Mouse (Mus musculus) C2C12 (cell line): ENCODE results near the gene Inpp5k. TPM values are rescaled to one million over a fixed set of nuclear protein-coding genes. Genes with fewer than 3 reads are reported as not detected.
"Not testable (repeated sequence)": the region's sequence is repeated elsewhere in the genome, so short reads cannot be mapped to it uniquely, and the experiment has no call there.

Experiments
- H3K27me3 ChIP-seq: one replicate; pipeline ENCODE4 v1.6.1; 2011; ENCODE audit not compliant: control insufficient read depth, insufficient read depth, insufficient read length
- H3K36me3 ChIP-seq: one replicate; pipeline ENCODE4 v1.6.1; 2011; ENCODE audit not compliant: control insufficient read depth, insufficient read depth
- H3K4me3 ChIP-seq: one replicate; pipeline ENCODE4 v1.5.1; 2011; ENCODE audit warnings: mild to moderate bottlenecking, control low read depth; ENCODE audit not compliant: poor library complexity, insufficient read depth, severe bottlenecking
- H3K79me2 ChIP-seq: one replicate; pipeline ENCODE4 v1.6.1; 2011; ENCODE audit not compliant: control insufficient read depth, insufficient read depth
- H3K79me3 ChIP-seq: one replicate; pipeline ENCODE4 v1.6.1; 2011; ENCODE audit warnings: low read depth, control low read depth
- H3ac ChIP-seq: one replicate; pipeline ENCODE3; 2011; ENCODE audit warnings: low read depth; ENCODE audit not compliant: control insufficient read depth, insufficient read length
- CEBPB ChIP-seq: IDR thresholded peaks from one replicate; pipeline ENCODE4 v1.6.1; 2011; ENCODE audit warnings: low read depth, mild to moderate bottlenecking, control low read depth, moderate library complexity
- CTCF ChIP-seq: IDR thresholded peaks from one replicate; pipeline ENCODE4 v1.5.1; 2011; ENCODE audit not compliant: control insufficient read depth, insufficient read depth, insufficient read length
- FOSL1 ChIP-seq: IDR thresholded peaks from one replicate; pipeline ENCODE4 v1.8.0; 2011; ENCODE audit warnings: mild to moderate bottlenecking, low read length; ENCODE audit not compliant: poor library complexity, insufficient read depth, severe bottlenecking
- MAX ChIP-seq: IDR thresholded peaks from one replicate; pipeline ENCODE4 v1.6.1; 2011; ENCODE audit warnings: mild to moderate bottlenecking, control low read depth
- MYOD1 ChIP-seq: IDR thresholded peaks from one replicate; pipeline ENCODE4 v1.6.1; 2011; ENCODE audit warnings: low read depth; ENCODE audit not compliant: control insufficient read depth, insufficient read length
- MYOG ChIP-seq: IDR thresholded peaks from one replicate; pipeline ENCODE4 v1.6.1; 2011; ENCODE audit not compliant: control insufficient read depth, insufficient read length; ENCODE audit errors: extremely low read depth
- USF1 ChIP-seq: IDR thresholded peaks from one replicate; pipeline ENCODE4 v1.6.1; 2011; ENCODE audit warnings: low read depth, mild to moderate bottlenecking, control low read depth, moderate library complexity
- polyA plus RNA-seq: library from polyadenylated mRNA; unstranded; fragments of >200 nt; fragmentation: generic; extraction: Trizol; gene quantifications from one replicate; pipeline ENCODE4 v1.2.1, GENCODE M21; 2012; ENCODE audit warnings: missing spikeins

The Inpp5k gene
- polyA plus RNA-seq, 1 experiment: 8.9 TPM

DNA sequence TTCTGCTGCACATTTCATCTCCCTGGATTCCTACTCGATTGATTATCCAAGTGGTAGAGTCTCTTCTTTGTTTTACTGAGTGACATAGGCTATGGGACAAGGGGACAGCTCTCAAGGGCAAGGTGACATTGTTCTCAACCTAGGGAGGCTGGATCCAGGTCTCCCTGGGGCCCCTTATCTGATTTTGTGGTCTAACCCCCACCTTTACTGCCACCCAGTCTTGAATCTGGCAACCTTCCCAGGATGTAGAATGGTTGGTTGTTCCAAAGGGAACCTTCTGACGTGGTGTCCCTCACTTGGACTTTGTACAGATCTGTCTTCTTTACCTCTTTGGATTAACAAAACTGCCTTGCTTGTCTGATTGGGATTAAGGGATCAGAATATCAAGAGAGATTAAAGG lies 35.4 kb upstream of the Inpp5k start:
- Histone ChIP-seq H3K36me3 (peaks cover 80% of the 10 kb centered on the region), H3ac (no peak overlapping the region), H3K79me3 (peaks cover 20% of the 10 kb centered on the region), H3K27me3 (no peaks in the 10 kb centered on the region), H3K79me2 (peaks cover 65% of the 10 kb centered on the region), H3K4me3 (no peak overlapping the region)
- TF ChIP-seq USF1 (no peak), MAX (no peak), CTCF (no peak), MYOD1 (no peak), FOSL1 (no peak), CEBPB (no peak), MYOG (no peak)

DNA sequence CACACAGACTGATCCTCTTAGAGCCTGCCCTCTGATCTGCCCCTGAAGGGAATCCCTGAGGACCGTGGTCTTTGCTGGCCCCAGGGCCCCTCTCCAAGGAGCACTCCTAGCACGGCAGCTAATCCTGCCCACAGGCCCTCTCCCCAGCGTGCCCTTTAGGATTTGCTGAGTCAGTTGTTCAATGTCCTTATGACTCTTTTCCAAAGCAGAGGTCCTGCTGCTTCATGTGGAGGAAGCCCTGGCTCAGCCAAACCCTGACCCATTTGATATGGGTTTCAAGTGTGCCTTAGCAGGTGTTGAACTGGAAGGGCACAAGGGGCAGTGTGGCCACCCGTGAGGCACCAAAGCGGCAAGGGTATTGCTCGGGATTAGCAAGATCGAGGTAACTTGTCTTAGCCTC lies 35.0 kb upstream of the Inpp5k start:
- no peak for TF ChIP-seq CTCF
- TF ChIP-seq CEBPB: no peak
- TF ChIP-seq FOSL1: no peak
- no peak for TF ChIP-seq MYOD1
- TF ChIP-seq USF1: no peak
- TF ChIP-seq MAX: no peak
- no peak for TF ChIP-seq MYOG
- Histone ChIP-seq H3ac (no peak overlapping the region), H3K79me2 (peaks cover 60% of the 10 kb centered on the region), H3K27me3 (no peaks in the 10 kb centered on the region), H3K79me3 (peaks cover 16% of the 10 kb centered on the region), H3K36me3 (peaks cover 80% of the 10 kb centered on the region), H3K4me3 (no peak overlapping the region)

DNA sequence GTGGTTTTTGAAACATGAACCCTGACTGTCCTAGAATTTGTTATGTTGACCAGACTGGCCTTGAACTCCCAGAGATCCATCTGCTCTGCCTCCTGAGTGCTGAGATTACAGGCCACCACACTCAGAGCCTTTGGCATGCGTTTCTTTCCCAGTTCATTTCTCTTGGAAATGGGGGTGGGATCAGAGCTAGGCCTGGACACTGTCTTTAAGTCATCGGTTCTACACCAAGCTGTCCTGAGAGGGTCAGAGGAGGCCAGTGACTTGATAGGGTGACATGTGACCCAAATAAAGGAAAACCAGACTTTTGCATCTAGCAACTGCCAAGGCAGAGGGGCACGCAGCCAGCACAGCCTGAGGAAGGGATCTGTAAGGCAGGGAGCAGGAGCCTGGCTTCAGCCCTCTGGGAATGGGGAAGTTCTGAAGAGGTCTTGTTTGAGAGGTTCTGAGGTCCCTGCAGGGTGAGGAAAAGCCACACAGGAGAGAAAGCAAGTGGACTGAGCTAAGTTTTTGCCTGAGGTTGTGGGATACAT lies 34.0 kb upstream of the Inpp5k start:
- H3K27me3 ChIP-seq: no peaks in the 10 kb centered on the region
- TF ChIP-seq MYOD1 (no peak), MAX (no peak), USF1 (no peak), MYOG (no peak), CTCF (no peak), CEBPB (no peak), FOSL1 (no peak)
- H3K4me3 ChIP-seq: no peak overlapping the region
- no peak overlapping the region for H3ac ChIP-seq
- H3K79me2 ChIP-seq: peaks cover 51% of the 10 kb centered on the region
- H3K79me3 ChIP-seq: peaks cover 7% of the 10 kb centered on the region
- H3K36me3 ChIP-seq: peaks cover 86% of the 10 kb centered on the region

DNA sequence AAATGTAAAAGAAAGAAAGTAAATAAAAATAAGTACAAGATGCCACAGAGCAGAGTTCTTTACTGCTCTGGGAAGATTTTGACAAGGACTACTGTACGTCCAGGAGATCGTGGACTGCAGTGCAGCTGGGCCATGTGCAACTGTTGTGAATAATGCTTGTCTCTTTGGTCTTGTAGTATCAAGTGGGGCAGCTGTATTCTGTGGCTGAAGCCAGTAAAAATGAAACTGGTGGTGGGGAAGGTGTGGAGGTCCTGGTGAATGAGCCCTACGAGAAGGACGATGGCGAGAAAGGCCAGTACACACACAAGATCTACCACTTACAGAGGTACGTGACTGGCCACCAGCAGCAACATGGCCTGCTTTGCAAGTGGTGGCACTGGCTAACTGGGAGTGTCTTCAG lies 32.8 kb upstream of the Inpp5k start:
- TF ChIP-seq MAX (no peak), CEBPB (no peak), MYOD1 (no peak), CTCF (no peak), FOSL1 (no peak), USF1 (no peak), MYOG (no peak)
- Histone ChIP-seq H3K27me3 (no peaks in the 10 kb centered on the region), H3K4me3 (no peak overlapping the region), H3K79me3 (peaks cover 5% of the 10 kb centered on the region), H3K36me3 (peaks cover 91% of the 10 kb centered on the region), H3ac (no peak overlapping the region), H3K79me2 (peaks cover 41% of the 10 kb centered on the region)

DNA sequence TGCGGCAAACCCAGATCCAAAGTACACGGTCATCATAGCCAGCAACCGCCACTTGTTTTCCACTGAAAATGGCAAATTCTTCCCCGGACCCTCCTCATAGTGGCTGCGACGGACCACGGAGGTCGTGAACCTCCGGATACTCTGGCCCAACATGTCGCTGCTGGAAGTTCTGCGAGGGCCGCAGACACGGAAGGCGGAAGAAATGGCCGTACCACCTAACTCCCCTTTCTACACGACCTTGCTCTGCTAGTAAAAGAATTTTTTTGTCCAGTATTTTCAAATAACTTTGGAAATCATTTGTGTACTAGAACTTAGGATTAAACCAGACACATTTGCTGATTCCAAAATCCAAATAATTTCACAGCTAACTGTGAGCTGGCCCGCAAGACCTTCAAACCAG lies 31.0 kb upstream of the Inpp5k start:
- H3ac ChIP-seq, H3K27me3 ChIP-seq, H3K4me3 ChIP-seq, H3K79me3 ChIP-seq: not testable (repeated sequence)
- H3K36me3 ChIP-seq: peaks cover 90% of the 10 kb centered on the region
- H3K79me2 ChIP-seq: peaks cover 23% of the 10 kb centered on the region

DNA sequence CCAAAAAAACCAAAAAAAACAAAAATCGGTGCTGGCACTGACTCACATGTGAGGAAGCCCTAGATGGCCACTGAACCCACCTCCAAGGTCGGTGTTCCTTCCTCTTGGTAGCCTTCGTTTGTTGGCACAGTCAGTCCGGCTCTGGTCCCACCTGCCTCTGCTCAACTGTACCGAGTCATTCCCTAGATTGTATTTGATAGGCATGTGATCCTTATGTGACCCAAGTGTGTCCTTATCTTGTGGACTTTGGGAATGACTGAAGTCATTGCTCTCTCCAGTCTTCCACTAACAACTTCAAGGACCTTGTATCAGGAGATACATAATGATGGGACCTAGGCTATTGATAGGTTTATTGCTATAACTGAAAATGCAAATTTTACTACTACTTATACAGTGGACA lies 26.0 kb upstream of the Inpp5k start:
- Histone ChIP-seq H3K79me3 (peaks cover 1% of the 10 kb centered on the region), H3K27me3 (no peaks in the 10 kb centered on the region), H3K4me3 (no peak overlapping the region), H3ac (no peak overlapping the region), H3K36me3 (peaks cover 80% of the 10 kb centered on the region), H3K79me2 (no peaks in the 10 kb centered on the region)
- no peak for TF ChIP-seq FOSL1
- TF ChIP-seq MAX: no peak
- TF ChIP-seq MYOD1: no peak
- no peak for TF ChIP-seq CTCF
- no peak for TF ChIP-seq CEBPB
- no peak for TF ChIP-seq USF1
- TF ChIP-seq MYOG: no peak
